8 mouse cellular contexts compared by ENCODE assay signal in the genomic region with DNA sequence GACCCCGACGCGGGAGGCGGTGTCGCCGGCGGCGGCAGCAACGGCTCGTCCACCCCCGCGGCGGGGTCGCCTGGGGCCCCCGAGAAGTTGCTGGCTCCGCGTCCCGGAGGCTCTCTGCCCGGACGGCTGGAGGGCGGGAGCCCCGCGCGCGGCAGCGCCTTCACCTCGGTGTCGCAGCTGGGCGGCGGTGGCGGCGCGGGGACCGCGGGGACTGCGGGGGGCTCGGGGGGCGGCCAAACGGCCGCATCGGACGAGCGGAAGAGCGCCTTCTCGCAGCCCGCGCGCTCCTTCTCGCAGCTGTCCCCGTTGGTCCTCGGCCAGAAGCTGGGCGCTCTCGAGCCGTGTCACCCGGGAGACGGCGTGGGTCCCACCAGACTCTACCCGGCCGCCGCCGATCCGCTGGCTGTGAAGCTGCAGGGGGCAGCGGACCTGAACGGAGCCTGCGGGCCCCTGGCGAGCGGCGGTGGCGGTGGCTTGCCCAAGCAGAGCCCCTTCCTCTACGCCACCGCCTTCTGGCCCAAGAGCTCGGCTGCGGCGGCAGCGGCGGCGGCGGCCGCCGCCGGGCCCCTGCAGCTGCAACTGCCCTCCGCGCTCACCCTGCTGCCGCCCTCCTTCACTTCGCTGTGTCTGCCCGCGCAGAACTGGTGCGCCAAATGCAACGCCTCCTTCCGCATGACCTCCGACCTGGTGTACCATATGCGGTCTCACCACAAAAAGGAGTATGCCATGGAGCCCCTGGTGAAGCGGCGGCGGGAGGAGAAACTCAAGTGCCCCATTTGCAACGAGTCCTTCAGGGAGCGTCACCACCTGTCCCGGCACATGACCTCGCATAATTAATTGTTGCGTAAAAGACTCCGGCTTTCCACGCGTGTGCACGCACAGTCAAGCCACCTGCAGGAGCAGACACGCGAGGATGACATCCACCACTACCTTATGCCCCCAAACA. TPM values are rescaled to one million over a fixed set of nuclear protein-coding genes. Genes with fewer than 3 reads are reported as not detected.
A peak's percentile ranks its signal among the peaks of the same experiment; 100 is the strongest.
DNase-seq lines count a peak whose midpoint lies in the region; ATAC-seq and TF ChIP-seq lines count a peak whose summit lies in the region.

No protein-coding gene starts in this region.

- DNase-seq in liver, adult 2 months (ENCODE audit: extremely low read depth, low read depth, low spot score), result no peak
- no peak for DNase-seq in liver
- DNase-seq in adrenal gland, postnatal 36 days, result peak; percentile 45 to 49
- DNase-seq in forebrain, embryonic 14.5 days (ENCODE audit: low spot score), result peak; percentile 53
- DNase-seq in kidney, postnatal 0 days (ENCODE audit: low spot score), result no peak
- DNase-seq in midbrain, embryonic 14.5 days, result peak; percentile 71
- DNase-seq in spleen, postnatal 36 days (ENCODE audit: low spot score in 2 of 2), result no peak

- H3K27ac ChIP-seq in liver, adult 2 months (replicated peaks; ENCODE audit: insufficient read depth, low read depth, low read length), result no peak overlapping the region
- peak overlapping the region; percentile 39; the same call in 1 of the 2 replicates for H3K27ac ChIP-seq in forebrain, embryonic 14.5 days (ENCODE audit: low read depth, low read length)
- no peak overlapping the region for H3K27ac ChIP-seq in kidney, postnatal 0 days
- peak overlapping the region; percentile 52; the same call in 1 of the 2 replicates for H3K27ac ChIP-seq in midbrain, embryonic 14.5 days (replicated peaks; ENCODE audit: low read depth, low read length)

- peak overlapping the region; percentile 72; the same call in 1 of the 2 replicates for H3K4me3 ChIP-seq in liver, adult 2 months (ENCODE audit: insufficient read depth, low read depth, low read length)
- H3K4me3 ChIP-seq in forebrain, embryonic 14.5 days (ENCODE audit: low read depth, low read length), result peak overlapping the region; percentile 49
- H3K4me3 ChIP-seq in kidney, postnatal 0 days (replicated peaks; ENCODE audit: low read depth, low read length), result peak overlapping the region; percentile 52
- peak overlapping the region; percentile 52 for H3K4me3 ChIP-seq in midbrain, embryonic 14.5 days (replicated peaks; ENCODE audit: low read depth, low read length)

- H3K27me3 ChIP-seq in liver, adult 2 months (ENCODE audit: control insufficient read depth, insufficient read depth, low read length), result peaks cover 36% of the 10 kb centered on the region
- peaks cover 81% of the 10 kb centered on the region for H3K27me3 ChIP-seq in forebrain, embryonic 14.5 days (replicated peaks; ENCODE audit: control insufficient read depth, insufficient read depth, low read length)
- H3K27me3 ChIP-seq in kidney, postnatal 0 days (ENCODE audit: insufficient read depth, low read length), result peaks cover 88% of the 10 kb centered on the region
- H3K27me3 ChIP-seq in midbrain, embryonic 14.5 days (ENCODE audit: control insufficient read depth, insufficient read depth, low read length), result peaks cover 71% of the 10 kb centered on the region

- peaks cover 7% of the 10 kb centered on the region for H3K4me1 ChIP-seq in liver, adult 2 months (ENCODE audit: control insufficient read depth, insufficient read depth, low read length)
- peaks cover 6% of the 10 kb centered on the region for H3K4me1 ChIP-seq in forebrain, embryonic 14.5 days (ENCODE audit: control insufficient read depth, insufficient read depth, low read length)
- peaks cover 3% of the 10 kb centered on the region; the same call in 1 of the 2 replicates for H3K4me1 ChIP-seq in kidney, postnatal 0 days (replicated peaks; ENCODE audit: insufficient read depth, low read length)
- peaks cover 33% of the 10 kb centered on the region for H3K4me1 ChIP-seq in midbrain, embryonic 14.5 days (ENCODE audit: control insufficient read depth, insufficient read depth, low read length)

- no peaks in the 10 kb centered on the region for H3K36me3 ChIP-seq in liver, adult 2 months (ENCODE audit: control insufficient read depth, insufficient read depth, low read length)
- no peaks in the 10 kb centered on the region for H3K36me3 ChIP-seq in forebrain, embryonic 14.5 days (ENCODE audit: control insufficient read depth, insufficient read depth, low read length)
- no peaks in the 10 kb centered on the region for H3K36me3 ChIP-seq in kidney, postnatal 0 days (ENCODE audit: insufficient read depth, low read length)
- no peaks in the 10 kb centered on the region for H3K36me3 ChIP-seq in midbrain, embryonic 14.5 days (ENCODE audit: control insufficient read depth, insufficient read depth, low read length)

- H3K4me2 ChIP-seq in forebrain, embryonic 14.5 days (ENCODE audit: low read length), result peak overlapping the region; percentile 88
- H3K4me2 ChIP-seq in kidney, postnatal 0 days (ENCODE audit: low read length), result peak overlapping the region; percentile 95
- peak overlapping the region; percentile 89 for H3K4me2 ChIP-seq in midbrain, embryonic 14.5 days (ENCODE audit: low read length)

- no peak for TF ChIP-seq POLR2A in liver, adult 2 months (IDR thresholded peaks at IDR 0.05; ENCODE audit: extremely low read depth, insufficient read depth, low read length)

- no peaks in the 10 kb centered on the region for H3K79me2 ChIP-seq in liver, adult 2 months (ENCODE audit: control insufficient read depth, insufficient read depth, low read length)

- 2% methylated on average over 86 of the region's 106 CpGs for WGBS in liver, adult 2 months
- under 1% methylated on average over 42 of the region's 106 CpGs for WGBS in forebrain, embryonic 14.5 days
- WGBS in kidney, postnatal 0 days, result under 1% methylated on average over 76 of the region's 106 CpGs
- WGBS in midbrain, embryonic 14.5 days, result under 1% methylated on average over 74 of the region's 106 CpGs

- H3K9me3 ChIP-seq in forebrain, embryonic 14.5 days (replicated peaks; ENCODE audit: control insufficient read depth, low read length), result no peaks in the 10 kb centered on the region
- H3K9me3 ChIP-seq in kidney, postnatal 0 days (replicated peaks; ENCODE audit: low read length), result no peaks in the 10 kb centered on the region
- no peaks in the 10 kb centered on the region for H3K9me3 ChIP-seq in midbrain, embryonic 14.5 days (ENCODE audit: control insufficient read depth, low read length)

- H3K9ac ChIP-seq in liver, adult 2 months (ENCODE audit: low read depth, low read length), result peak overlapping the region; percentile 72
- H3K9ac ChIP-seq in forebrain, embryonic 14.5 days (ENCODE audit: low read length), result peak overlapping the region; percentile 65
- H3K9ac ChIP-seq in kidney, postnatal 0 days (ENCODE audit: low read depth, low read length), result 0 out of 2 replicates have a peak overlapping the region, but pooled peaks have one; percentile 23
- peak overlapping the region; percentile 57 for H3K9ac ChIP-seq in midbrain, embryonic 14.5 days (replicated peaks; ENCODE audit: low read length)

- peak; percentile 47 for ATAC-seq in forebrain, embryonic 14.5 days
- ATAC-seq in kidney, postnatal 0 days (replicated peaks; ENCODE audit: low FRiP score, low read depth), result peak; percentile 49; the same call in 1 of the 2 replicates
- peak; percentile 25 for ATAC-seq in midbrain, embryonic 14.5 days (ENCODE audit: low FRiP score, low TSS enrichment)
- no peak for ATAC-seq in megakaryocyte-erythroid progenitor cell, adult 5-6 weeks (replicated peaks; ENCODE audit: low FRiP score, low TSS enrichment, poor library complexity, severe bottlenecking)

- TF ChIP-seq CTCF in liver, adult 2 months (IDR thresholded peaks at IDR 0.05; ENCODE audit: low read depth, low read length), result no peak
- no peak for TF ChIP-seq CTCF in kidney, postnatal 0 days (IDR thresholded peaks at IDR 0.05; ENCODE audit: low read depth)

RNA-seq across cellular contexts. Expression of a gene that starts 19.1 kb away (rescaled TPM):
- not detected in 2 replicates for total RNA-seq in liver, adult 2 months (2014; rRNA removed)
- polyA plus RNA-seq in liver, adult 2 months (2012; rRNA removed), result not detected in 2 replicates
- under 1 TPM in 1 of 2 experiments, not detected in 1; 0.10 TPM for total RNA-seq in adrenal gland, postnatal 36 days (2021)
- polyA plus RNA-seq in forebrain, embryonic 14.5 days (2014; fragmentation: Nextera tagmentation; extraction: Ambion mirVana), result 5.0 and 6.7 TPM in 2 replicates
- 0.04 TPM in 1 of 2 replicates, not detected in the other for polyA plus RNA-seq in kidney, postnatal 0 days (2015; fragmentation: Nextera tagmentation; extraction: Ambion mirVana)
- 3.5 and 4.4 TPM in 2 replicates for polyA plus RNA-seq in midbrain, embryonic 14.5 days (2014; fragmentation: Nextera tagmentation; extraction: Ambion mirVana)
- total RNA-seq in megakaryocyte-erythroid progenitor cell, adult 5-6 weeks (2014; fragmentation: Nextera tagmentation), result not detected in 2 replicates
- total RNA-seq in megakaryocyte-erythroid progenitor cell, adult 5-6 weeks (2017), result not detected in 2 replicates

Comparison
In these comparisons a context has a peak if more than half of its experiments do, and no peak if none do; other contexts are left out.
1. DNase-seq: peak in adrenal gland, postnatal 36 days (2 of 2), forebrain, embryonic 14.5 days (single experiment) and midbrain, embryonic 14.5 days (single experiment); none in liver, adult 2 months (single experiment), liver (single experiment), kidney, postnatal 0 days (single experiment) and spleen, postnatal 36 days (0 of 2).
2. H3K27ac ChIP-seq: peak in forebrain, embryonic 14.5 days (single experiment) and midbrain, embryonic 14.5 days (single experiment); none in liver, adult 2 months (single experiment) and kidney, postnatal 0 days (single experiment).
3. Peak in every context shown above with its lines, with median percentiles within 50 percentile points of each other: H3K4me3 ChIP-seq, H3K9ac ChIP-seq and H3K4me2 ChIP-seq.